Mouse (Mus musculus) forebrain, embryonic 13.5 days (tissue): ENCODE results near the gene Lmf2. TPM values are rescaled to one million over a fixed set of nuclear protein-coding genes. Genes with fewer than 3 reads are reported as not detected.
A peak's percentile ranks its signal among the peaks of the same experiment; 100 is the strongest.

Experiments
- ATAC-seq: fragments of 200-750 bp; cut with Nextera tagmentation; 2 replicates; pipeline ENCODE4 v1.8.0; 2017
- H3K27ac ChIP-seq: fragments of 300-500 bp; sonication (generic); 2 replicates; pipeline ENCODE4 v1.5.1; 2015; ENCODE audit warnings: inconsistent platforms, mild to moderate bottlenecking, moderate library complexity
- H3K27me3 ChIP-seq: fragments of 300-500 bp; sonication (generic); 2 replicates; pipeline ENCODE4 v1.6.1; 2015; ENCODE audit warnings: mild to moderate bottlenecking, inconsistent platforms
- H3K36me3 ChIP-seq: fragments of 300-500 bp; sonication (generic); 2 replicates; pipeline ENCODE4 v1.6.1; 2015; ENCODE audit warnings: mild to moderate bottlenecking, inconsistent platforms; ENCODE audit not compliant: poor library complexity, severe bottlenecking
- H3K4me1 ChIP-seq: fragments of 300-500 bp; sonication (generic); 2 replicates; pipeline ENCODE4 v1.6.1; 2015; ENCODE audit warnings: inconsistent platforms
- H3K4me2 ChIP-seq: fragments of 300-500 bp; sonication (generic); 2 replicates; pipeline ENCODE4 v1.6.1; 2015; ENCODE audit warnings: inconsistent platforms, mild to moderate bottlenecking, moderate library complexity
- H3K4me3 ChIP-seq: fragments of 300-500 bp; sonication (generic); 2 replicates; pipeline ENCODE4 v1.5.1; 2015; ENCODE audit warnings: mild to moderate bottlenecking, inconsistent platforms
- H3K9ac ChIP-seq: fragments of 300-500 bp; sonication (generic); 2 replicates; pipeline ENCODE4 v1.6.1; 2015; ENCODE audit warnings: mild to moderate bottlenecking, inconsistent platforms
- H3K9me3 ChIP-seq: fragments of 300-500 bp; sonication (generic); replicated peaks from 2 replicates; pipeline ENCODE4 v1.6.1; 2016; ENCODE audit warnings: inconsistent platforms
- WGBS: fragments of 180-500 bp; shearing (Covaris S2); methylation state at CpG from one replicate; pipeline ENCODE4 v1.1.7; 2015; 5-methylcytosine and 5-hydroxymethylcytosine counted together
- microRNA-seq: library from miRNA; unstranded; fragments of <30 nt; microRNA quantifications from one replicate; pipeline ENCODE4, GENCODE M21; 2016
- polyA plus RNA-seq: library from polyadenylated mRNA; unstranded; fragments of >200 nt; fragmentation: Nextera tagmentation; extraction: Ambion mirVana; gene quantifications from 2 replicates; pipeline ENCODE4 v1.2.1, GENCODE M21; 2015

Lmf2 gene
- polyA plus RNA-seq, 1 experiment from 2014 or later, result 34.4 TPM

- peak overlapping the region; percentile 93; the same call in 1 of the 2 replicates for H3K9ac ChIP-seq
- no peaks in the 10 kb centered on the region for H3K9me3 ChIP-seq
- H3K36me3 ChIP-seq, result no peaks in the 10 kb centered on the region
- H3K4me2 ChIP-seq, result peak overlapping the region; percentile 91
- peaks cover 44% of the 10 kb centered on the region for H3K4me1 ChIP-seq
- ATAC-seq, result no peak
- WGBS, result 80% methylated on average over 4 of the region's 4 CpGs
- no peaks in the 10 kb centered on the region for H3K27me3 ChIP-seq
- H3K27ac ChIP-seq, result no peak overlapping the region
- no peak overlapping the region for H3K4me3 ChIP-seq
Measured at GRCm38 (mm10) chr15:89313359-89313758, 42.1 kb downstream of the Lmf2 start.

GRCm38 (mm10) chr15:89309962-89310498, 45.4 kb downstream of the Lmf2 start:
- Histone ChIP-seq H3K27ac (peak overlapping the region; percentile 28; the same call in 1 of the 2 replicates), H3K4me3 (no peak overlapping the region), H3K9me3 (no peaks in the 10 kb centered on the region), H3K9ac (no peak overlapping the region), H3K4me2 (no peak overlapping the region), H3K36me3 (peaks cover 24% of the 10 kb centered on the region), H3K4me1 (peaks cover 44% of the 10 kb centered on the region), H3K27me3 (no peaks in the 10 kb centered on the region)
- ATAC-seq, result no peak
- 69% methylated on average over 6 of the region's 6 CpGs for WGBS

GRCm38 (mm10) chr15:89308406-89309139, 46.9 kb downstream of the Lmf2 start:
- H3K9me3 ChIP-seq, result no peaks in the 10 kb centered on the region
- ATAC-seq, result no peak
- no peaks in the 10 kb centered on the region for H3K27me3 ChIP-seq
- no peak overlapping the region for H3K9ac ChIP-seq
- no peak overlapping the region for H3K4me3 ChIP-seq
- H3K27ac ChIP-seq, result no peak overlapping the region
- 88% methylated on average over 7 of the region's 7 CpGs for WGBS
- H3K4me1 ChIP-seq, result peaks cover 36% of the 10 kb centered on the region
- no peak overlapping the region for H3K4me2 ChIP-seq
- peaks cover 39% of the 10 kb centered on the region for H3K36me3 ChIP-seq

GRCm38 (mm10) chr15:89307461-89307860, 48.0 kb downstream of the Lmf2 start:
- no peaks in the 10 kb centered on the region for H3K27me3 ChIP-seq
- H3K9me3 ChIP-seq, result no peaks in the 10 kb centered on the region
- no peak for ATAC-seq
- peaks cover 24% of the 10 kb centered on the region for H3K4me1 ChIP-seq
- H3K4me2 ChIP-seq, result no peak overlapping the region
- H3K9ac ChIP-seq, result no peak overlapping the region
- WGBS, result 93% methylated on average over 13 of the region's 13 CpGs
- no peak overlapping the region for H3K27ac ChIP-seq
- no peak overlapping the region for H3K4me3 ChIP-seq
- peaks cover 50% of the 10 kb centered on the region for H3K36me3 ChIP-seq

GRCm38 (mm10) chr15:89305966-89306365, 49.5 kb downstream of the Lmf2 start:
- H3K4me3 ChIP-seq, result no peak overlapping the region
- peaks cover 16% of the 10 kb centered on the region for H3K4me1 ChIP-seq
- no peak overlapping the region for H3K9ac ChIP-seq
- H3K27ac ChIP-seq, result no peak overlapping the region
- H3K9me3 ChIP-seq, result no peaks in the 10 kb centered on the region
- WGBS, result 72% methylated on average over 1 of the region's 1 CpGs
- peaks cover 65% of the 10 kb centered on the region for H3K36me3 ChIP-seq
- no peak for ATAC-seq
- H3K4me2 ChIP-seq, result no peak overlapping the region
- H3K27me3 ChIP-seq, result no peaks in the 10 kb centered on the region

Small RNA genes within 50 kb of the gene (microRNA-seq; reads per million reads assigned to microRNA genes)
- gene Mir6959, result 1.1 reads per million

Other genes starting within 250 kb of the Lmf2 start
- gene Tubgcp6, start 232.5 kb downstream of the Lmf2 start, polyA plus RNA-seq, result 16.8 and 19.8 TPM in 2 replicates
- 22.3 and 25.4 TPM in 2 replicates for gene Hdac10, start 227.0 kb downstream of the Lmf2 start, polyA plus RNA-seq
- gene Mapk12, start 215.0 kb downstream of the Lmf2 start, polyA plus RNA-seq, result 9.1 and 11.7 TPM in 2 replicates
- gene Mapk11, start 206.0 kb downstream of the Lmf2 start, polyA plus RNA-seq, result 43.0 and 45.5 TPM in 2 replicates
- 101 and 130 TPM in 2 replicates for gene Plxnb2, start 174.9 kb downstream of the Lmf2 start, polyA plus RNA-seq
- 40.7 and 47.7 TPM in 2 replicates for gene Dennd6b, start 159.2 kb downstream of the Lmf2 start, polyA plus RNA-seq
- 68.5 and 71.7 TPM in 2 replicates for gene Ppp6r2, start 144.1 kb downstream of the Lmf2 start, polyA plus RNA-seq
- 66.0 and 76.1 TPM in 2 replicates for gene Sbf1, start 40.3 kb downstream of the Lmf2 start, polyA plus RNA-seq
- not detected in 2 replicates for gene Adm2, start 32.9 kb downstream of the Lmf2 start, polyA plus RNA-seq
- not detected in 2 replicates for gene Miox, start 21.3 kb downstream of the Lmf2 start, polyA plus RNA-seq
- 156 and 170 TPM in 2 replicates for gene Ncaph2, start 60 bp upstream of the Lmf2 start, polyA plus RNA-seq
- gene Sco2, start 18.2 kb upstream of the Lmf2 start, polyA plus RNA-seq, result 4.0 and 7.4 TPM in 2 replicates
- gene Tymp, start 21.4 kb upstream of the Lmf2 start, polyA plus RNA-seq, result 1.8 and 1.9 TPM in 2 replicates
- 0.98 and 3.4 TPM in 2 replicates for gene Odf3b, start 23.6 kb upstream of the Lmf2 start, polyA plus RNA-seq
- not detected in 2 replicates for gene Klhdc7b, start 29.3 kb upstream of the Lmf2 start, polyA plus RNA-seq
- not detected in 2 replicates for gene Syce3, start 54.8 kb upstream of the Lmf2 start, polyA plus RNA-seq
- gene Cpt1b, start 70.2 kb upstream of the Lmf2 start, polyA plus RNA-seq, result 0.94 and 0.97 TPM in 2 replicates
- 5.3 and 6.7 TPM in 2 replicates for gene C730034F03Rik, start 73.9 kb upstream of the Lmf2 start, polyA plus RNA-seq
- gene Gm44502, start 74.0 kb upstream of the Lmf2 start, polyA plus RNA-seq, result 0.16 TPM in 1 of 2 replicates, not detected in the other
- 67.3 and 70.9 TPM in 2 replicates for gene Chkb, start 74.2 kb upstream of the Lmf2 start, polyA plus RNA-seq
- 47.3 and 53.2 TPM in 2 replicates for gene Mapk8ip2, start 98.3 kb upstream of the Lmf2 start, polyA plus RNA-seq
- gene Arsa, start 121.8 kb upstream of the Lmf2 start, polyA plus RNA-seq, result 12.7 and 13.7 TPM in 2 replicates
- 7.1 and 9.5 TPM in 2 replicates for gene Shank3, start 144.0 kb upstream of the Lmf2 start, polyA plus RNA-seq
- gene Acr, start 212.7 kb upstream of the Lmf2 start, polyA plus RNA-seq, result 1.2 and 1.8 TPM in 2 replicates
- gene Rabl2, start 236.3 kb upstream of the Lmf2 start, polyA plus RNA-seq, result 55.1 and 56.4 TPM in 2 replicates